Mouse (Mus musculus): Measurements from ENCODE around the gene Trim16.

Trim16 gene

GRCm38 (mm10) chr11:62830387-62830786 lies 10.4 kb downstream of the Trim16 start:
- DNase-seq (ENCODE audit: low spot score): no peak

GRCm38 (mm10) chr11:62831906-62832305 lies 11.9 kb downstream of the Trim16 start:
- DNase-seq (ENCODE audit: low spot score): no peak

GRCm38 (mm10) chr11:62844562-62844961 lies 24.5 kb downstream of the Trim16 start:
- no peak for DNase-seq (ENCODE audit: low spot score)

GRCm38 (mm10) chr11:62845730-62846129 lies 25.7 kb downstream of the Trim16 start:
- DNase-seq (ENCODE audit: low spot score): no peak

- DNase-seq (ENCODE audit: low spot score): peak; percentile 11
Observed at GRCm38 (mm10) chr11:62846961-62847654, 27.1 kb downstream of the Trim16 start, which contains the start of gene Fbxw10. Fbxw10 (plus strand) TSS chr11:62847069.

- peak; percentile 24 for DNase-seq (ENCODE audit: low spot score)
Observed at GRCm38 (mm10) chr11:62847655-62848191, 27.7 kb downstream of the Trim16 start.

GRCm38 (mm10) chr11:62848301-62848700 lies 28.3 kb downstream of the Trim16 start:
- no peak for DNase-seq (ENCODE audit: low spot score)

GRCm38 (mm10) chr11:62851199-62851598 lies 31.2 kb downstream of the Trim16 start:
- DNase-seq (ENCODE audit: low spot score): peak; percentile 14

- no peak for DNase-seq (ENCODE audit: low spot score)
Observed at GRCm38 (mm10) chr11:62853334-62853733, 33.3 kb downstream of the Trim16 start.

GRCm38 (mm10) chr11:62865562-62865961 lies 45.5 kb downstream of the Trim16 start:
- no peak for DNase-seq (ENCODE audit: low spot score)

- no peak for DNase-seq (ENCODE audit: low spot score)
Observed at GRCm38 (mm10) chr11:62866685-62867084, 46.7 kb downstream of the Trim16 start.

- peak; percentile 41 for DNase-seq (ENCODE audit: low spot score)
Observed at GRCm38 (mm10) chr11:62869201-62869600, 49.2 kb downstream of the Trim16 start.

GRCm38 (mm10) chr11:62869715-62870371 lies 49.8 kb downstream of the Trim16 start:
- no peak for DNase-seq (ENCODE audit: low spot score)

- DNase-seq (ENCODE audit: low spot score): no peak
Observed at GRCm38 (mm10) chr11:62873479-62873878, 53.4 kb downstream of the Trim16 start.

- DNase-seq (ENCODE audit: low spot score): no peak
Observed at GRCm38 (mm10) chr11:62875696-62876095, 55.7 kb downstream of the Trim16 start.

- DNase-seq (ENCODE audit: low spot score): no peak
Observed at GRCm38 (mm10) chr11:62876445-62876844, 56.4 kb downstream of the Trim16 start.

GRCm38 (mm10) chr11:62877391-62877790 lies 57.4 kb downstream of the Trim16 start:
- DNase-seq (ENCODE audit: low spot score): no peak

GRCm38 (mm10) chr11:62878728-62879127 lies 58.7 kb downstream of the Trim16 start:
- peak; percentile 23 for DNase-seq (ENCODE audit: low spot score)

GRCm38 (mm10) chr11:62879220-62880048 lies 59.4 kb downstream of the Trim16 start, which contains the start of gene Tvp23b:
Tvp23b (plus strand) TSS chr11:62879455.
- DNase-seq (ENCODE audit: low spot score): peak; percentile 98

GRCm38 (mm10) chr11:62883407-62883806 lies 63.4 kb downstream of the Trim16 start:
- DNase-seq (ENCODE audit: low spot score): no peak

GRCm38 (mm10) chr11:62885323-62885722 lies 65.3 kb downstream of the Trim16 start:
- DNase-seq (ENCODE audit: low spot score): no peak

- DNase-seq (ENCODE audit: low spot score): no peak
Observed at GRCm38 (mm10) chr11:62890796-62891195, 70.8 kb downstream of the Trim16 start.
